Mouse (Mus musculus) forebrain, embryonic 15.5 days (tissue): Measurements from ENCODE around the gene Slc6a5. TPM values are rescaled to one million over a fixed set of nuclear protein-coding genes. Genes with fewer than 3 reads are reported as not detected.

Experiments used
- polyA plus RNA-seq: library from polyadenylated mRNA; unstranded; fragments of >200 nt; fragmentation: Nextera tagmentation; extraction: Ambion mirVana; gene quantifications from 2 replicates; pipeline ENCODE4 v1.2.1, GENCODE M21; 2015

Gene Slc6a5
- polyA plus RNA-seq, 1 experiment from 2014 or later, result not detected

Other genes with a start within 250 kb of the Slc6a5 start
- gene Htatip2, start 151.0 kb upstream of the Slc6a5 start, polyA plus RNA-seq, result 1.5 and 2.2 TPM in 2 replicates
- gene Prmt3, start 131.8 kb upstream of the Slc6a5 start, polyA plus RNA-seq, result 52.6 and 55.3 TPM in 2 replicates
- gene Nell1, start 64.7 kb downstream of the Slc6a5 start, polyA plus RNA-seq, result 8.6 and 10.3 TPM in 2 replicates